Mouse (Mus musculus): ENCODE measurements around the gene Pitpnm1.

GRCm38 (mm10) chr19:4114551-4114950 is 14.8 kb downstream of the Pitpnm1 start:
- TF ChIP-seq CTCF (IDR thresholded peaks at IDR 0.05; ENCODE audit: low read depth, low read length): no peak
- TF ChIP-seq POLR2A (IDR thresholded peaks at IDR 0.05; ENCODE audit: borderline replicate concordance, low read depth, low read length): no peak

Measured in bone marrow macrophage, adult 2 months (primary cell).